Mouse (Mus musculus): Measurements from ENCODE around the gene Jsrp1. TPM values are rescaled to one million over a fixed set of nuclear protein-coding genes. Genes with fewer than 3 reads are reported as not detected.

Gene Jsrp1
- polyA plus RNA-seq (2012; fragmentation: generic; extraction: Trizol) = 343 TPM

- TF ChIP-seq TCF3 (IDR thresholded peaks at IDR 0.05; ENCODE audit: insufficient read length, low read depth) = peak; percentile 81
- TF ChIP-seq MYOD1 (IDR thresholded peaks at IDR 0.05; ENCODE audit: control insufficient read depth in 1 of 3, insufficient read length in 2 of 3, low read depth in 2 of 3) = peak; percentile 95 to 100 (median 99)
- no peak for TF ChIP-seq SRF (IDR thresholded peaks at IDR 0.05; ENCODE audit: control insufficient read depth, insufficient read length, low read depth)
- no peak for TF ChIP-seq MAX (IDR thresholded peaks at IDR 0.05; ENCODE audit: low read depth)
- TF ChIP-seq POLR2AphosphoS2 (IDR thresholded peaks at IDR 0.05; ENCODE audit: insufficient read length, low read depth) = peak; percentile 55
- TF ChIP-seq MYOG (IDR thresholded peaks at IDR 0.05; ENCODE audit: control insufficient read depth in 1 of 3, insufficient read depth in 1 of 3, insufficient read length in 2 of 3, low read depth in 2 of 3) = peak; percentile 84 to 95 (median 87)
- TF ChIP-seq CEBPB (IDR thresholded peaks at IDR 0.05; ENCODE audit: insufficient read depth, poor library complexity, severe bottlenecking) = no peak
- TF ChIP-seq TCF12 (IDR thresholded peaks at IDR 0.05; ENCODE audit: insufficient read depth, poor library complexity, severe bottlenecking) = peak; percentile 84
- no peak for TF ChIP-seq REST (IDR thresholded peaks at IDR 0.05; ENCODE audit: insufficient read depth, insufficient read length)
- TF ChIP-seq POLR2A (IDR thresholded peaks at IDR 0.05; ENCODE audit: insufficient read length, low read depth) = peak; percentile 51
- no peak for TF ChIP-seq E2F4 (IDR thresholded peaks at IDR 0.05; ENCODE audit: insufficient read depth)
- TF ChIP-seq USF1 (IDR thresholded peaks at IDR 0.05; ENCODE audit: low read depth) = no peak
- Histone ChIP-seq H3K4me2 (ENCODE audit: low read depth) (peak within 1 kb of the TSS; percentile 79), H3ac (ENCODE audit: control insufficient read depth, insufficient read length) (no peak within 1 kb of the TSS)
These were observed at the start of gene Jsrp1 for GRCm38 (mm10) chr10:80813366-80813765. Gene Jsrp1, minus strand, starts transcription at chr10:80813498.

GRCm38 (mm10) chr10:80862305-80862704, 49.0 kb upstream of the Jsrp1 start:
- Histone ChIP-seq H3K27me3 (ENCODE audit: control insufficient read depth, insufficient read depth, insufficient read length) (no peaks in the 10 kb centered on the region), H3K79me2 (ENCODE audit: control insufficient read depth, insufficient read depth) (peaks cover 2% of the 10 kb centered on the region), H3K4me2 (ENCODE audit: low read depth) (no peak overlapping the region), H3K36me3 (ENCODE audit: control insufficient read depth, insufficient read depth) (no peaks in the 10 kb centered on the region), H3ac (ENCODE audit: control insufficient read depth, insufficient read length) (no peak overlapping the region), H3K4me3 (no peak overlapping the region)
- TF ChIP-seq TCF12 (IDR thresholded peaks at IDR 0.05; ENCODE audit: insufficient read depth, poor library complexity, severe bottlenecking) (no peak), POLR2AphosphoS2 (IDR thresholded peaks at IDR 0.05; ENCODE audit: insufficient read length, low read depth) (no peak), CEBPB (IDR thresholded peaks at IDR 0.05; ENCODE audit: insufficient read depth, poor library complexity, severe bottlenecking) (no peak), MAX (IDR thresholded peaks at IDR 0.05; ENCODE audit: low read depth) (no peak), SRF (IDR thresholded peaks at IDR 0.05; ENCODE audit: control insufficient read depth, insufficient read length, low read depth) (no peak), TCF3 (IDR thresholded peaks at IDR 0.05; ENCODE audit: insufficient read length, low read depth) (no peak), USF1 (IDR thresholded peaks at IDR 0.05; ENCODE audit: low read depth) (no peak)

More at GRCm38 (mm10) chr10:80813366-80813765, at the start of gene Jsrp1:
- Histone ChIP-seq H3K4me3 (peak within 1 kb of the TSS; percentile 33), H3K79me2 (ENCODE audit: control insufficient read depth, insufficient read depth) (no peaks in the 10 kb centered on the region), H3K27me3 (ENCODE audit: control insufficient read depth, insufficient read depth, insufficient read length) (no peaks in the 10 kb centered on the region), H3K36me3 (ENCODE audit: control insufficient read depth, insufficient read depth) (no peaks in the 10 kb centered on the region)

- Histone ChIP-seq H3K27me3 (ENCODE audit: control insufficient read depth, insufficient read depth, insufficient read length) (no peaks in the 10 kb centered on the region), H3K4me3 (no peak overlapping the region), H3K4me2 (ENCODE audit: low read depth) (no peak overlapping the region), H3ac (ENCODE audit: control insufficient read depth, insufficient read length) (no peak overlapping the region), H3K36me3 (ENCODE audit: control insufficient read depth, insufficient read depth) (no peaks in the 10 kb centered on the region), H3K79me2 (ENCODE audit: control insufficient read depth, insufficient read depth) (peaks cover 24% of the 10 kb centered on the region)
- TF ChIP-seq POLR2AphosphoS2 (IDR thresholded peaks at IDR 0.05; ENCODE audit: insufficient read length, low read depth) = no peak
- TF ChIP-seq TCF12 (IDR thresholded peaks at IDR 0.05; ENCODE audit: insufficient read depth, poor library complexity, severe bottlenecking) = no peak
- no peak for TF ChIP-seq TCF3 (IDR thresholded peaks at IDR 0.05; ENCODE audit: insufficient read length, low read depth)
- no peak for TF ChIP-seq USF1 (IDR thresholded peaks at IDR 0.05; ENCODE audit: low read depth)
- TF ChIP-seq E2F4 (IDR thresholded peaks at IDR 0.05; ENCODE audit: insufficient read depth) = no peak
- no peak for TF ChIP-seq MYOG (IDR thresholded peaks at IDR 0.05; ENCODE audit: control insufficient read depth in 1 of 3, insufficient read depth in 1 of 3, insufficient read length in 2 of 3, low read depth in 2 of 3)
- no peak for TF ChIP-seq POLR2A (IDR thresholded peaks at IDR 0.05; ENCODE audit: insufficient read length, low read depth)
- no peak for TF ChIP-seq CEBPB (IDR thresholded peaks at IDR 0.05; ENCODE audit: insufficient read depth, poor library complexity, severe bottlenecking)
- TF ChIP-seq MYOD1 (IDR thresholded peaks at IDR 0.05; ENCODE audit: control insufficient read depth in 1 of 3, insufficient read length in 2 of 3, low read depth in 2 of 3) = no peak
- no peak for TF ChIP-seq MAX (IDR thresholded peaks at IDR 0.05; ENCODE audit: low read depth)
- no peak for TF ChIP-seq REST (IDR thresholded peaks at IDR 0.05; ENCODE audit: insufficient read depth, insufficient read length)
- no peak for TF ChIP-seq SRF (IDR thresholded peaks at IDR 0.05; ENCODE audit: control insufficient read depth, insufficient read length, low read depth)
These were observed 45.1 kb upstream of the Jsrp1 start for GRCm38 (mm10) chr10:80858350-80858935.

DNA sequence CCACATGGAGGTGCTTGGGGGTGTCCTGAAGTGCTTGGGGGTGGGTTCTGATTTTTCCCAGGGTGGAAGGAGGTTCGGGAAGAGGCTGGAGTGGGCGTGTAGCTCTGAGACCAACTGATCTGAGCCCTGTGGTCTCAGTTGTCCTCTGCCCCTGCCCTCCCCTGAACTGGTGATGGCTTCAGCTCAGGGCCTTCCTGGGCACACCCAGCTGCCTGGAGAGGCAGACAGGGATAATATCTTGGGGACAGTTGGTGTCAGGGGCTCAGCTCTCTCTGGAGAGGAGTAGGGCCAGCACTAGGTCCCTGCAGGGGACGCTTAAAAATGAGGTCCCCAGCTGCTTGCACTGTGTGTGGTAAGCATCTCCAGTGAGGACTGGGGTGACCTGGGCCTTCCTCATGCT, 44.5 kb upstream of the Jsrp1 start:
- TF ChIP-seq TCF3 (IDR thresholded peaks at IDR 0.05; ENCODE audit: insufficient read length, low read depth) = no peak
- TF ChIP-seq POLR2AphosphoS2 (IDR thresholded peaks at IDR 0.05; ENCODE audit: insufficient read length, low read depth) = no peak
- no peak for TF ChIP-seq MAX (IDR thresholded peaks at IDR 0.05; ENCODE audit: low read depth)
- no peak for TF ChIP-seq POLR2A (IDR thresholded peaks at IDR 0.05; ENCODE audit: insufficient read length, low read depth)
- no peak for TF ChIP-seq TCF12 (IDR thresholded peaks at IDR 0.05; ENCODE audit: insufficient read depth, poor library complexity, severe bottlenecking)
- no peaks in the 10 kb centered on the region for H3K36me3 ChIP-seq (ENCODE audit: control insufficient read depth, insufficient read depth)
- no peak overlapping the region for H3K4me2 ChIP-seq (ENCODE audit: low read depth)
- H3K79me2 ChIP-seq (ENCODE audit: control insufficient read depth, insufficient read depth) = peaks cover 24% of the 10 kb centered on the region
- no peak overlapping the region for H3K4me3 ChIP-seq
- H3K27me3 ChIP-seq (ENCODE audit: control insufficient read depth, insufficient read depth, insufficient read length) = no peaks in the 10 kb centered on the region
- no peak overlapping the region for H3ac ChIP-seq (ENCODE audit: control insufficient read depth, insufficient read length)

DNA sequence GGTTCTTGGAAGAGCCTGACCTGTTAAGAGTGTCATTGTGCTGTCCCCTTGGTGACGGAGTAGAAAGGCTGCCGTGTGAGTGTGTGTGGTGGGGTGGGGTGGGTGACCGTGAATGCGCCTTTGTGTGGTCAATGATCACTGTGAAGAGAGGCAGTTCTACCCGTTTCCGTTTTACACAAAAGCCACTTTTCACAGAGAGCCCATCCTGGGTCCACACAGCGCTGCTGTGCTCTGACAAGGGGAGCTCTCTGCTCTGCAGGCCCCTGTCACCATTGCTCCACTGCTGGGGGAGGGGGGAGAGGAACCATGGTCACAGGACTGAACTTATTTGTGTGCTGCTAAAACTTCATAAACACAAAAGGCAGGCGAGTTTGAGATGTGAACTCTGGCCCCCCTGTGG, 44.1 kb upstream of the Jsrp1 start:
- Histone ChIP-seq H3ac (ENCODE audit: control insufficient read depth, insufficient read length) (no peak overlapping the region), H3K4me2 (ENCODE audit: low read depth) (no peak overlapping the region), H3K36me3 (ENCODE audit: control insufficient read depth, insufficient read depth) (no peaks in the 10 kb centered on the region), H3K27me3 (ENCODE audit: control insufficient read depth, insufficient read depth, insufficient read length) (no peaks in the 10 kb centered on the region), H3K4me3 (no peak overlapping the region), H3K79me2 (ENCODE audit: control insufficient read depth, insufficient read depth) (peaks cover 24% of the 10 kb centered on the region)
- TF ChIP-seq SRF (IDR thresholded peaks at IDR 0.05; ENCODE audit: control insufficient read depth, insufficient read length, low read depth) = no peak
- TF ChIP-seq E2F4 (IDR thresholded peaks at IDR 0.05; ENCODE audit: insufficient read depth) = no peak

Data from myocyte (in vitro differentiated cells).